In the genomic region with DNA sequence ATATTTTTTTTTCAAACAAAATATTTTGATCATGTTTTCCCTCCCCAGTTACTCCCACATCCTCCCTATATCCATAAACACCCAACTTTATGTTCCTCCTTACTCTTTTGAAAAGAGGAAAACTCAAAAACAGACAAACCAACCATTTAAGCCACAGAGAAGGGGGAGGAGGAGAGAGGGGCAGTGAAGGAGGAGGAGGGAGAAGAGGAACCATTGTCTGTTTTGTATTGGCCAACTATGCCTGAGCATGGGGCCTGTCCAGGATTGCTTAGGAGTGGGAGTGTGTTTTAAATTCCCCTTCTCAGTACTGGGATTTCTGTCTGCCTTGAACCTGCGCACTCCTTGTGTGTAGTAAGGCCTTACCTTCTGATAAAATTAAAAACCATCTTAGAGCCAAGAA, we compare ENCODE assay signal across 30 mouse cellular contexts.
"Had no signal": no experiment of that assay in that cellular context is flagged by ENCODE, and none has a peak within 500 bp of the region (broad histone marks: within the 10 kb centered on the region; RNA-seq: fewer than 3 reads in every experiment).

No protein-coding gene starts in this region.

- DNase-seq: left cerebral cortex, postnatal 4 days; liver; liver, embryonic 13.5 days; liver, postnatal 0 days; lung, adult 18-20 months; lung, adult 2 months; lung, postnatal 14 days; lung, postnatal 36 days; lung, postnatal 4 days had no signal

- H3K27ac ChIP-seq: limb, embryonic 10.5 days; limb, embryonic 12.5 days; limb, embryonic 13.5 days; limb, embryonic 15.5 days; liver, embryonic 12.5 days; liver, embryonic 13.5 days; liver, embryonic 14.5 days; liver, embryonic 15.5 days; lung, embryonic 15.5 days; macrophage; midbrain, embryonic 10.5 days; midbrain, embryonic 12.5 days; midbrain, embryonic 13.5 days; midbrain, embryonic 15.5 days; neural tube, embryonic 12.5 days had no signal

- H3K9me3 ChIP-seq: limb, embryonic 10.5 days; limb, embryonic 12.5 days; limb, embryonic 13.5 days; limb, embryonic 15.5 days; liver, embryonic 12.5 days; liver, embryonic 13.5 days; liver, embryonic 15.5 days; lung, embryonic 15.5 days; midbrain, embryonic 13.5 days; midbrain, embryonic 15.5 days; neural tube, embryonic 12.5 days had no signal

- H3K27me3 ChIP-seq: limb, embryonic 12.5 days; limb, embryonic 13.5 days; limb, embryonic 15.5 days; liver, embryonic 12.5 days; liver, embryonic 13.5 days; liver, embryonic 15.5 days; lung, embryonic 15.5 days; megakaryocyte, embryonic 14.5 days; midbrain, embryonic 12.5 days; midbrain, embryonic 13.5 days; midbrain, embryonic 15.5 days; neural tube, embryonic 12.5 days had no signal

- H3K4me3 ChIP-seq: limb, embryonic 10.5 days; limb, embryonic 12.5 days; limb, embryonic 13.5 days; limb, embryonic 15.5 days; liver, embryonic 12.5 days; liver, embryonic 13.5 days; liver, embryonic 15.5 days; lung, embryonic 15.5 days; megakaryocyte, embryonic 14.5 days; midbrain, embryonic 10.5 days; midbrain, embryonic 12.5 days; midbrain, embryonic 13.5 days; midbrain, embryonic 15.5 days; myocyte; neural tube, embryonic 12.5 days had no signal

- H3K36me3 ChIP-seq: limb, embryonic 10.5 days; limb, embryonic 12.5 days; limb, embryonic 13.5 days; limb, embryonic 15.5 days; liver, embryonic 12.5 days; liver, embryonic 13.5 days; liver, embryonic 15.5 days; lung, embryonic 15.5 days; midbrain, embryonic 10.5 days; midbrain, embryonic 12.5 days; midbrain, embryonic 13.5 days; midbrain, embryonic 15.5 days; neural tube, embryonic 12.5 days had no signal

- H3K4me1 ChIP-seq: limb, embryonic 10.5 days; limb, embryonic 12.5 days; limb, embryonic 13.5 days; limb, embryonic 15.5 days; liver, embryonic 12.5 days; liver, embryonic 13.5 days; liver, embryonic 15.5 days; lung, embryonic 15.5 days; megakaryocyte, embryonic 14.5 days; midbrain, embryonic 10.5 days; midbrain, embryonic 12.5 days; midbrain, embryonic 13.5 days; midbrain, embryonic 15.5 days; neural tube, embryonic 12.5 days had no signal

- H3K4me2 ChIP-seq: limb, embryonic 12.5 days; limb, embryonic 13.5 days; limb, embryonic 15.5 days; liver, embryonic 11.5 days; liver, embryonic 12.5 days; liver, embryonic 13.5 days; liver, embryonic 15.5 days; lung, embryonic 14.5 days; lung, embryonic 15.5 days; midbrain, embryonic 11.5 days; midbrain, embryonic 12.5 days; midbrain, embryonic 13.5 days; midbrain, embryonic 15.5 days; neural tube, embryonic 12.5 days had no signal

- ATAC-seq: liver, embryonic 12.5 days; liver, postnatal 0 days; lung, postnatal 0 days; midbrain, embryonic 13.5 days; midbrain, embryonic 15.5 days; midbrain, embryonic 16.5 days had no signal

- H3K9ac ChIP-seq: limb, embryonic 12.5 days; limb, embryonic 13.5 days; limb, embryonic 15.5 days; liver, embryonic 12.5 days; liver, embryonic 13.5 days; liver, embryonic 14.5 days; liver, embryonic 15.5 days; liver, postnatal 0 days; lung, embryonic 14.5 days; lung, embryonic 15.5 days; midbrain, embryonic 12.5 days; midbrain, embryonic 13.5 days; midbrain, embryonic 15.5 days; neural tube, embryonic 12.5 days had no signal
